Mouse (Mus musculus) liver, adult 2 months (tissue): ENCODE data around the gene Ackr3. TPM values are rescaled to one million over a fixed set of nuclear protein-coding genes. Genes with fewer than 3 reads are reported as not detected.

ENCODE experiments used
- DNase-seq: peaks from one replicate; pipeline ENCODE4 v3.0.0-alpha.2; 2011; ENCODE audit warnings: low read depth, low spot score; ENCODE audit errors: extremely low read depth
- H3K27ac ChIP-seq: fragments of 200-500 bp; replicated peaks from 2 replicates; pipeline ENCODE4 v1.5.1; 2012; ENCODE audit warnings: low read depth, mild to moderate bottlenecking, control low read depth, inconsistent platforms, low read length; ENCODE audit not compliant: insufficient read depth
- H3K27me3 ChIP-seq: fragments of 200-500 bp; 2 replicates; pipeline ENCODE4 v1.6.1; 2012; ENCODE audit warnings: mild to moderate bottlenecking, moderate library complexity, low read length, inconsistent platforms; ENCODE audit not compliant: control insufficient read depth, insufficient read depth
- H3K36me3 ChIP-seq: fragments of 200-500 bp; 2 replicates; pipeline ENCODE4 v1.6.1; 2012; ENCODE audit warnings: low read length, inconsistent platforms; ENCODE audit not compliant: control insufficient read depth, insufficient read depth
- H3K4me1 ChIP-seq: fragments of 200-500 bp; 2 replicates; pipeline ENCODE4 v1.6.1; 2011; ENCODE audit warnings: low read length; ENCODE audit not compliant: control insufficient read depth, insufficient read depth
- H3K4me3 ChIP-seq: fragments of 200-500 bp; 2 replicates; pipeline ENCODE4 v1.5.1; 2011; ENCODE audit warnings: low read depth, mild to moderate bottlenecking, control low read depth, low read length, moderate library complexity; ENCODE audit not compliant: insufficient read depth
- H3K79me2 ChIP-seq: fragments of 200-500 bp; 2 replicates; pipeline ENCODE4 v1.6.1; 2012; ENCODE audit warnings: inconsistent platforms, mild to moderate bottlenecking, low read length, moderate library complexity; ENCODE audit not compliant: control insufficient read depth, insufficient read depth
- H3K9ac ChIP-seq: fragments of 200-500 bp; 2 replicates; pipeline ENCODE4 v1.6.1; 2012; ENCODE audit warnings: low read depth, mild to moderate bottlenecking, control low read depth, inconsistent platforms, low read length
- CTCF ChIP-seq: fragments of 200-500 bp; IDR thresholded peaks from 2 replicates; pipeline ENCODE4 v1.5.1; 2011; ENCODE audit warnings: low read depth, low read length, control low read depth
- POLR2A ChIP-seq: fragments of 200-500 bp; IDR thresholded peaks from 2 replicates; pipeline ENCODE4 v1.6.1; 2011; ENCODE audit warnings: low read length, control low read depth; ENCODE audit not compliant: insufficient read depth; ENCODE audit errors: extremely low read depth
- WGBS: fragments of 180-500 bp; shearing (Covaris S2); methylation state at CpG from one replicate; pipeline ENCODE4 v1.1.7; 2018; 5-methylcytosine and 5-hydroxymethylcytosine counted together
- polyA plus RNA-seq: library from polyadenylated mRNA; depleted of rRNA; stranded (reverse); fragments of >200 nt; gene quantifications from 2 replicates; pipeline ENCODE4 v1.2.3, GENCODE M21; 2012
- total RNA-seq: library from RNA; depleted of rRNA; stranded (reverse); fragments of >200 nt; gene quantifications from 2 replicates; pipeline ENCODE4 v1.2.3, GENCODE M21; 2014

Ackr3 gene
- total and polyA plus RNA-seq, 2 experiments: 0.46 to 1.5 TPM

- no peak overlapping the region for H3K4me3 ChIP-seq
- no peaks in the 10 kb centered on the region for H3K79me2 ChIP-seq
- no peak overlapping the region for H3K9ac ChIP-seq
- DNase-seq: no peak
- WGBS: 55% methylated on average over 1 of the region's 1 CpGs
- no peaks in the 10 kb centered on the region for H3K36me3 ChIP-seq
- no peaks in the 10 kb centered on the region for H3K4me1 ChIP-seq
- TF ChIP-seq POLR2A (no peak), CTCF (no peak)
- H3K27me3 ChIP-seq: no peaks in the 10 kb centered on the region
- no peak overlapping the region for H3K27ac ChIP-seq
These were observed 43.0 kb downstream of the Ackr3 start for GRCm38 (mm10) chr1:90246800-90247199.

- Histone ChIP-seq H3K9ac (no peak overlapping the region), H3K4me3 (no peak overlapping the region), H3K79me2 (no peaks in the 10 kb centered on the region), H3K36me3 (no peaks in the 10 kb centered on the region), H3K27ac (no peak overlapping the region), H3K4me1 (no peaks in the 10 kb centered on the region), H3K27me3 (no peaks in the 10 kb centered on the region)
- no peak for DNase-seq
- WGBS: 78% methylated on average over 4 of the region's 4 CpGs
- no peak for TF ChIP-seq CTCF
- no peak for TF ChIP-seq POLR2A
These were observed 43.5 kb downstream of the Ackr3 start for GRCm38 (mm10) chr1:90247234-90247633.

GRCm38 (mm10) chr1:90247756-90248541, 44.2 kb downstream of the Ackr3 start:
- Histone ChIP-seq H3K27me3 (no peaks in the 10 kb centered on the region), H3K36me3 (no peaks in the 10 kb centered on the region), H3K79me2 (no peaks in the 10 kb centered on the region), H3K4me3 (no peak overlapping the region), H3K27ac (no peak overlapping the region), H3K4me1 (no peaks in the 10 kb centered on the region), H3K9ac (no peak overlapping the region)
- DNase-seq: no peak
- WGBS: 86% methylated on average over 8 of the region's 8 CpGs
- TF ChIP-seq POLR2A (no peak), CTCF (no peak)

- no peak overlapping the region for H3K9ac ChIP-seq
- TF ChIP-seq CTCF (no peak), POLR2A (no peak)
- H3K4me1 ChIP-seq: no peaks in the 10 kb centered on the region
- no peaks in the 10 kb centered on the region for H3K36me3 ChIP-seq
- H3K27me3 ChIP-seq: no peaks in the 10 kb centered on the region
- H3K27ac ChIP-seq: no peak overlapping the region
- no peak for DNase-seq
- 80% methylated on average over 9 of the region's 9 CpGs for WGBS
- no peaks in the 10 kb centered on the region for H3K79me2 ChIP-seq
- H3K4me3 ChIP-seq: no peak overlapping the region
These were observed 45.4 kb downstream of the Ackr3 start for GRCm38 (mm10) chr1:90248966-90249735.

- Histone ChIP-seq H3K79me2 (no peaks in the 10 kb centered on the region), H3K27me3 (no peaks in the 10 kb centered on the region), H3K9ac (no peak overlapping the region), H3K4me1 (no peaks in the 10 kb centered on the region), H3K36me3 (no peaks in the 10 kb centered on the region), H3K4me3 (no peak overlapping the region), H3K27ac (no peak overlapping the region)
- no peak for DNase-seq
- 66% methylated on average over 6 of the region's 6 CpGs for WGBS
- TF ChIP-seq CTCF: no peak
- no peak for TF ChIP-seq POLR2A
These were observed 46.6 kb downstream of the Ackr3 start for GRCm38 (mm10) chr1:90250419-90250818.

GRCm38 (mm10) chr1:90251156-90251555, 47.4 kb downstream of the Ackr3 start:
- no peak overlapping the region for H3K9ac ChIP-seq
- no peak overlapping the region for H3K27ac ChIP-seq
- no peaks in the 10 kb centered on the region for H3K27me3 ChIP-seq
- no peak for TF ChIP-seq POLR2A
- TF ChIP-seq CTCF: no peak
- H3K36me3 ChIP-seq: no peaks in the 10 kb centered on the region
- H3K79me2 ChIP-seq: no peaks in the 10 kb centered on the region
- WGBS: 85% methylated on average over 3 of the region's 3 CpGs
- H3K4me3 ChIP-seq: no peak overlapping the region
- DNase-seq: no peak
- no peaks in the 10 kb centered on the region for H3K4me1 ChIP-seq
